Mouse (Mus musculus): ENCODE data around the gene Myom1.

DNA sequence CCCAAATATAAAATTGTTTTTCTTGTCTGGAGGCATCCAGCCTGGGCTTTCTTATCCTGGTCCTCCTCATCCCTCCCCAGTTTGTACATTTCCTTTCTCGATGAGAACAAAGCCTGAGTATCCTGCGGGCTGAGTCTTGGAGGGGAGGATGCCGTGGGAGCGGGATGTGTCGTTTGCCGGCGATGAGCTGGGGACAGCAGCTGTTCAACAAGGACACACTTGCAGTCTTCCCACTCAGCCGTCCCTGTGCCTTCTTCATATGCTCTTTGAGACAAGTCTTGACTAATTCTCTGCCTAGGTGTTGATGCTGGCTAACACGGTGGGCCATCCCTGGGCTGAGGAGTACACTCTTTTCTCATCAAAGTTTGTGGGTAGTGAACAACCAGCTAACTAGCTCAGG lies 166.4 kb downstream of the Myom1 start:
- no peak for TF ChIP-seq CTCF (IDR thresholded peaks at IDR 0.05; ENCODE audit: control insufficient read depth, insufficient read depth, low read length)
- no peak for TF ChIP-seq POLR2A (IDR thresholded peaks at IDR 0.05; ENCODE audit: borderline replicate concordance, control insufficient read depth, low read depth, low read length)
